Mouse (Mus musculus): ENCODE measurements around the gene Zfp746.
A peak's percentile ranks its signal among the peaks of the same experiment; 100 is the strongest.

Zfp746 gene

DNA sequence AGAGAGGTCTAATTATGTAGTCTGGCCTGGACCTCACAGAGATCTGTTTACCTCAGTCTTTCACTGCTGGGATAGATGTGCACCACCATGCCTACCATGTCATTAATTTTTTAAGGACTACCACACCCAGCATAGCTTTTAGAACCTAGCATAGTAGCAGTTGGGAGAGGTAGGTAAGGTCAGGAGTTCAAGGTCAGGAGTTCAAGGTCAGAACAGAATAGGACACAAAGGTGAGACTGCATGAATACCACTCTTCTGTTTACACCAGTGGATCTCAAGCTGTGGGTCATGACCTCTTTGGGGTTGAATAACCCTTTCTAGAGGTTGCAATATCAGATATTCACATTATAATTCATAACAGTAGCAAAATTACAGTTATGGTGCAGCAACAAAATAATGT lies 53.7 kb downstream of the Zfp746 start:
- no peak for DNase-seq

DNA sequence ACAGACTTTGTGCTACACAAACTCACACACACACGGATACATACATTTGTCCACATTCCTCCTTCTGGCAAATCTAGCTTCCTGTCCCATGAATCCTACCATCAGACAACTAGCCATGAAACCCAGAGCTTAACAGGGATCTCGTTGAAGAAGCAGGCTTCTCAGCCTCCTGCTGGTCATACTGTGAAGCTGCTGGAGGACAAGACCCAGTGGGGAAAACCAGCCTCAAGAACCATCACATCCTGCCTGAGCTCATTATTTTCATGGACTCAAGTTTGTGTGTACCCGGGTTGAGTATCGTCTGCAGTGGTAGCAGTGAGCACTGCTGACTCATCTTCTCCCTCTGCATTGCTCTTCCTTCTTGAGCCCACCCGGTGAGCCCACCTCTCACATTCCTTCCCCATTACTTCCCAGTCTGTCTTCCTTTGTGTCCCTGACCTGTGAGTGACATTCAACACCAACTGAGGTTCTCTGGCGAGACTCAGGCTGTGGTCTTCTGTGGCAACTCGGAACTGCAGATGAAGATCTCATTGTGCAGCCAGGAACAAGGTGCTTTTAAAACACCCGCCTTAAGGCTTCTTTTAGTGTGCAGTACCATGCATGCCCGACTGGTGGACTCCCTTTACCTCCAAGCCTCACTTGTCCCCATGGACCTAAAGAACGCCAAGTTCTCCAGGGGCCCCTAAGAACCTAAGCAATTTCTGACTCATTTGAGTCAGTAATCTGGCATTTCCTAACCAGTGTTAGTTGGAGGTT lies 60.3 kb downstream of the Zfp746 start:
- no peak for DNase-seq

DNA sequence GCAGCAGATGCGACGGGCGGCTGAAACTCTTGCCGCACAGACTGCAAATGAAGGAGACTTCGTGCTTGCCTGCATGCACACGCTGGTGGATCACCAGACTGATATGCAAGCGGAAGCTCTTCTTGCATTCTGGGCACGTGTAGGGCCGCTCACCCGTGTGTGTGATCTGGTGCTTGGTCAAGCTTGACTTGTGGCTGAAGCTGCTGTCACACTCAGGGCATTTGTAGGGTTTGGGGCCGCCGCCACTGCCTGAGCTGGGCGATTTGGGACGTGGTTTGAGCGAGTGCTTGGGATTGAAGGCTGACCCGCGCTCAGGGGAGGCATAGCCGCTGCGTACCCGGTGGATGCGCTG lies 61.4 kb downstream of the Zfp746 start:
- DNase-seq = no peak

DNA sequence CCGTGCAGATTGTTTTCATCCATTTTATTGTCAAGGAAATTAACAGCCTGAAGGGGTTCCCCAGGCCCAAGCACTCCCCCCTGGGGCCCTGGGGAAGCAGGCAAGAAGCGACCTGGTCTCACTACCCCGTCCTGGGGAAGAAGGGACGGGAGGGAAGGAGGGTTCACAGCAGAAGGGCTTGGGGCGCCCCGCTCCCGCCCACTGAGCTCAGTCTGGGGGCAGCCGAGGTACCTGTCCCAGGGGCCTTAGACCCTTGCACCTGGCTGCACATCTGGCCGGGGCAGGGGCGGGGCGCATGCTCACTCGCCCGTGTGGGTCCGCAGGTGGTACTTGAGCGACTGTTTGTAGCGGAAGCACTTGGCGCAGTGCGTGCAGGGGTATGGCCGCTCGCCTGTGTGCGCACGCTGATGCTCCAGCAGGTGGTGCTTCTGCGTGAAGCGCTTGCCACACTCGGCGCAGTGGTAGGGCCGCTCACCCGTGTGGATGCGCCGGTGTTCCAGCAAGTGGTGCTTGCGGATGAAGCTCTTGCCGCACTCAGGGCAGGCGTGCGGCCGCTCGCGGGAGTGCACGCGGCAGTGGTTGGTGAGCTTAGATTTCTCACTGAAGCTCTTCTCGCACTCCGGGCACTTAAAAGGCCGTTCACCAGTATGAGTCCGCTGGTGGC lies 61.9 kb downstream of the Zfp746 start:
- peak; percentile 27 for DNase-seq

DNA sequence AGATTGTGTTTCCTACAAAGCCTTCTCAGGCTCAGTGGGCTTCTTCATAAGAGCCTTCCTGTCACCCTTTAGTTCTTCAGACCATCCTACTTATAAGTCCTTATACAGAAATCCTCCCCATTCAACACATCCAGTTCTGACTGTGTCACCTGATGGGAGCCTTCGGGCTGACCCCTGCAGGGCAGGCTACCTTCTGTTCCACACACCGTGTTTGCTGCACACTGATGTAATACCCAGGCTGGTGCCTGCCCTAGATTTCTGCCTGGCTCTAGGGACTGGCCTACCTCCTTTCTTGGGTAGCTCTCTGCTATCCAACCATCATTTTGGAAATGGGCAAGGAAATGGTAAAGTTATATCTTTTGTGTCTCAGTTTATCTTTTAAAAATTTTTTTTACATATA lies 63.7 kb downstream of the Zfp746 start:
- DNase-seq = no peak

DNA sequence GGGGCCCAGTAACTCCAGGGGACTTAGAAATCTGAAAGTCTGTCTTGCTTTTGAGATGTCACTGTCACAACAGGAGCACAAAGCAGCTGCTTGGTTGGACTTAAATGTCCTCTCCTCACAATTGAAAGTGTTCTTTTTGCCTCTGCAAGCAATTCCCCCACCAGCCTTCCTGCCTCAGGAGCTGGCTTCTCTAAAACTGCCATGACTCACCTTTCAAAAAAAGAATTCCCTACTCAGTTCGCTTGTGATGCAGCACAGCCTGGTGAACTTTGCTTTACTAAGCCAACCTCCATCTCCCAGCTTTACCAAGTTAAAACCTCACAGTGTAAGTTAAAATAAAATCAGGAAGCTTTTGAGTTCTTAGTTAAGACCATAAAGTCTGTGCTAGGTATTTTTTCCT lies 64.7 kb downstream of the Zfp746 start:
- DNase-seq = no peak

DNA sequence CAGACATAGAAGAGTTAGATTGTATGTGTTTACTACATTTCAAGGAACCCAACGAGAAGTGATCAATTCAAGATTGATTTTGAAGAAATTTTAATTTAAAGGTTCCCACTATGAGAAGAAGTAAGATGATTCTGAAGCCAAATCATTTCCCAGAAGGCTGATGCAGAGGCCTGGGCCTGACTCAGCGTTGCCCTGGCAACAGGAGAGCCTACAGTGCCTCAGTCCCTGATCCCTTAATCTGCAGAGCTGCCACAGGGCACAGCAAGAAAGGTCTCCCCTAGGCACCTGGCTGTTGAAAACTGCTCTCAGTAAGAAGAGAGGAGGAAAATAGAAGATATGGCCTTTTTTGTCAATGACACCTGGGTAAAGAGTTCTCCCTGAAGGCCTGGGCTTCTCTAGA lies 66.4 kb downstream of the Zfp746 start:
- DNase-seq = no peak

DNA sequence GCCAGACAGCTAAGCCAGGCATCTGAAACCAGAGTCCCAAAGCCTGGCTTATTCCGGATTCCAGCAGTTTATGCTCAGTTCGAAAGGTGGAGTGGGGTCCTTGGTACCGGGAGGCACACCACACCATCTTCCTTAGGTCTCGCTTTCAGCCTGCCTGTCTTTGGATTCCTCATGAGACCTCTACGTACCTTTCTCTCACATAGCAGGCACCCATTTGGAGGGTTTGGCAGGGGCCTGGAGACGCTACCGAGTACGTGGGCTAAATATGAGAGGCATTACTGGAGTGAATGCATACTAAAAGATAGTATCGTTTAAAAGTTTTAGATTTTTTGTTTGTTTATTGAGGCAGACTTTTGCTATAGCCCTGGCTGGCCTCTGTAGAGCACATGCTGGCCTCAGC lies 69.6 kb downstream of the Zfp746 start:
- DNase-seq = no peak

DNA sequence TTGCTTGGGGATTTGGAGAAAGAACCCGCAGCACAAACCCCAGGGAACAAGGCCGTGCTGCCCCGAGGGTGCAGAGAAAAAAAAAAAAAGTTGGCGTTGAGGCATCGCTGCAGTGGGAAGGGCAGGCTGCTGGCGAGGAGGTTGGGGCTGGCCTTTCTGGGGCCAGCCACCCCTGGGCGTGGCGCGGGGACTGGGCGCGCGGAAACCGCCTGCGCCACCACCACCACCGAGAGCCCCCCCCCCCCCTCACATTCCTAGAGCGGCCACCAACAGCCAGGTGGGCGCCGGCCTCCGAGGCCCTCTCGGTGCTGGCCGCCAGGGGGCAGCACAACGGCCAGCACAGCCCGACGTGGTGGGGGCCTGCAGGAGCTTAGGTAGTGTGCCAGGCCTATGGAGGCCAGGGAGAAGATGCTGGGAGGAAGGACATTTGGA lies 70.3 kb downstream of the Zfp746 start:
- peak; percentile 85 for DNase-seq

All from kidney, postnatal 10 days (tissue).